Mouse (Mus musculus) splenic B cell, adult 2 months (primary cell): ENCODE results near the gene Klrb1.
A peak's percentile ranks its signal among the peaks of the same experiment; 100 is the strongest.
"Not testable (repeated sequence)": the region's sequence is repeated elsewhere in the genome, so short reads cannot be mapped to it uniquely, and the experiment has no call there.

Source experiments
- DNase-seq: peaks from one replicate; pipeline ENCODE4 v3.0.0-alpha.2; 2011; ENCODE audit warnings: low read depth, low spot score
- H3K27me3 ChIP-seq: 2 replicates; pipeline ENCODE4 v1.6.1; 2012; ENCODE audit warnings: mild to moderate bottlenecking, low read length, moderate library complexity, mixed read lengths; ENCODE audit not compliant: control insufficient read depth, poor library complexity, insufficient read depth, severe bottlenecking
- H3K36me3 ChIP-seq: 2 replicates; pipeline ENCODE4 v1.6.1; 2012; ENCODE audit warnings: mild to moderate bottlenecking, low read length, moderate library complexity, mixed read lengths; ENCODE audit not compliant: control insufficient read depth, poor library complexity, insufficient read depth, severe bottlenecking

The Klrb1 gene

DNA sequence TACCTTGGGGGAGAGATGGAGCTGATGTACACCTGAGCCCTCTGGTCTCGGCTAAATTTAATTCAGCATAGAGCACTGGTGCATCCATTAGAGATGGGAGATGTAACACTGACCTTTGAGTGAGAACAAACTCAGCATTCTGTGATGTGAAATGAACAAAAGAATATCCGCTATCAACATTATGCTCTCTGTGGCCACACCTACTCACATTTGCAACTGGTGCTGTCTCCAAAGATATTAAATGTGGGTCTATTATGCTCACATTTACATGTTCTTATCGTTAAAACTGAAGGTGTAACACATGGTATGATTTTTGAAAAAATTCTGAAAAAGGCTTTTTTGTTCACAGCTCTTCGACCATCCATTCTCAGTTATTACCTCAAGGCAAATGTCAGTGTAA is at the start of gene Klrb1:
Klrb1 (minus strand) TSS at position 101 of the 400 bp plus-strand sequence.
- DNase-seq, result no peak
- Histone ChIP-seq H3K36me3 (no peaks in the 10 kb centered on the region), H3K27me3 (no peaks in the 10 kb centered on the region)

DNA sequence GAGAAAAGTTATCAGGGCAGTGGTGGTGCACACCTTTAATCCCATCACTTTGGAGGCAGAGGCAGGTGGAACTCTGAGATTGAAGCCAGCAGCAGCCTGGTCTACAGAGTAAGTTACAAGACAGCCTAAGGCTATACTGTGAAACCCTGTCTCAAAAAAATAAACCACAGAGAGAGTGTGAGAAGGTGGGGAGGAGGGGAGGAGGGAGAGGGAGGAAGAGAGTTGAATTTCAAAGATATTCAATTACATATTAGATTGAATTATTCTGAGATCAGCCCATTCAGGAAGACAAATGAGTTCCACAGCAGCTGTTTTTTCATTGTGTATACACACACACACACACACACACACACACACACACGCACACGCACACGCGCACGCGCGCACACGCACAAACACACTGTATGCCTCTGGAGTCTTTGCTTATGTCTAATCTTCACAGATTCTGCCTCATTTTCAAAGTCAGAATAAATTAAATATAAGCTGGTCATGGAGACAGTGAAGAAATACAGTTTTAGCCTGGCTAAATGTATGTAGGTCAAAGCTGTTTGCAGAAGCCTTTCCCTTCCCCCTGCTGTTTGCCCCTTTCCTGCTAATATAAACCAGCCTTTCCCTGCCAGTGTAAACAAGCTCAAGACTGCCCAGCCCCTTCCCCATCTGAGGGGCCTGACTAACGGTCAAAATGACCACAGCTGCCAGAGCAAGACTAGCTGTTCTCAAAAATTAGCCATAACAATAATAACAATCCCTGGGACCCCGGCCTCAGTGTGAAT is 46.8 kb upstream of the Klrb1 start:
- DNase-seq, result no peak
- Histone ChIP-seq H3K27me3 (no peaks in the 10 kb centered on the region), H3K36me3 (no peaks in the 10 kb centered on the region)

- no peak for DNase-seq
- Histone ChIP-seq H3K36me3 (no peaks in the 10 kb centered on the region), H3K27me3 (no peaks in the 10 kb centered on the region)
These were observed 45.2 kb upstream of the Klrb1 start for GRCm38 (mm10) chr6:128768047-128768446.

DNA sequence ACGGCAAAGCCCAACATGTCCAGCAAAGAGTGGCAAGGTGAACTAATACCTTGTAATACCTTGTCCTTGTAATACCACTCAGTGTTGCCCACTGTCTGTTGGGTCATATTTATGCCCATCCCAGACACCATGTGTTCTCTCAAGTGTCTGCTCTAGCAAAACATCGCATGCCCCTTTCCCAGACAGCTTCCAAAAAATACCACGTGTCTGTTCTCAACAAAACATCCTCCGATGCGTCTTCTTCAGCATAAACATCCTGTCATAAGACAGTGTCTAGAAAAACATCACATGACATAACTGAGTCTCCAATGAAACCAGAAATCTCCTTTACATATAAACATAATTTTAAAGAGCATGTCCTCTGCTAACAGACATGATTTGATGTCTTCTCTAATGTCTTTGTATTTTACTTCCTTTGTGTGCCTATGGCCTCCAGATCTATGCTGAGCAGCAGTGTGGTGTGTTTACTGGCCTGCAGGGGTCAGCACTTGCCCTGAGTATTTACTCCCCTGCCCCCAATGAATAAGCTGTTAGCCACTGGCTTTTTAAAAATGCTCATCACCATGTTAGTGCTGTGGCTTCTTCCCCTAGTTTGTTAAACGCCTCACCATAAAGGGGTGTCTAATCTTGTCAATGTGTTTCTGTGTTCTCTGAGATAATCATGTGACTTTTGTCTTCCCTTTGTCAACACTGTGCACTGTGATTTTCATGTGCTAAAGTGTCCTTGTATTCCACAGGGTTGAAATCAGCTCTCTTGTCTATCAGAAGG is 43.8 kb upstream of the Klrb1 start:
- peak; percentile 88 for DNase-seq
- H3K36me3 ChIP-seq, H3K27me3 ChIP-seq: not testable (repeated sequence)

DNA sequence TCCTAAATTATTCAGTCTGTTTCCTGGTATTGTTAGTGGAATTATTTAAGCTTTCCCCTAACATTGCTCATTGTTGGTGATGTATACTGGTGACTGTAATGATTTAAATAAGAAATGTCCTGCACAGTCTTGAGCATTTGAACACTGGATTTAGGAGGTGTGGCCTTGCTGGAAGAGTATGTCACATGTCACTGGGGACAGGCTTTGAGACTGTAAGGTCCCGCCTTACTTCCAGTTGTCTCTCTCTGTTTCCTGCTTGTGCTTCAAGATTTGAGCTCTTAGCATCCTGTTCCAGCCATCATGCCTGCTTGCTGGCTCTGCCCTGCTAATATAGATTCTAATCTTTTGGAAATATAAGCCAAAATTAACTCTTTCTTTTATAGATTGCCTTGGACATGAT is 42.4 kb upstream of the Klrb1 start:
- no peak for DNase-seq
- Histone ChIP-seq H3K27me3 (no peaks in the 10 kb centered on the region), H3K36me3 (no peaks in the 10 kb centered on the region)

GRCm38 (mm10) chr6:128764598-128764997 is 41.7 kb upstream of the Klrb1 start:
- Histone ChIP-seq H3K36me3 (no peaks in the 10 kb centered on the region), H3K27me3 (no peaks in the 10 kb centered on the region)
- no peak for DNase-seq

DNA sequence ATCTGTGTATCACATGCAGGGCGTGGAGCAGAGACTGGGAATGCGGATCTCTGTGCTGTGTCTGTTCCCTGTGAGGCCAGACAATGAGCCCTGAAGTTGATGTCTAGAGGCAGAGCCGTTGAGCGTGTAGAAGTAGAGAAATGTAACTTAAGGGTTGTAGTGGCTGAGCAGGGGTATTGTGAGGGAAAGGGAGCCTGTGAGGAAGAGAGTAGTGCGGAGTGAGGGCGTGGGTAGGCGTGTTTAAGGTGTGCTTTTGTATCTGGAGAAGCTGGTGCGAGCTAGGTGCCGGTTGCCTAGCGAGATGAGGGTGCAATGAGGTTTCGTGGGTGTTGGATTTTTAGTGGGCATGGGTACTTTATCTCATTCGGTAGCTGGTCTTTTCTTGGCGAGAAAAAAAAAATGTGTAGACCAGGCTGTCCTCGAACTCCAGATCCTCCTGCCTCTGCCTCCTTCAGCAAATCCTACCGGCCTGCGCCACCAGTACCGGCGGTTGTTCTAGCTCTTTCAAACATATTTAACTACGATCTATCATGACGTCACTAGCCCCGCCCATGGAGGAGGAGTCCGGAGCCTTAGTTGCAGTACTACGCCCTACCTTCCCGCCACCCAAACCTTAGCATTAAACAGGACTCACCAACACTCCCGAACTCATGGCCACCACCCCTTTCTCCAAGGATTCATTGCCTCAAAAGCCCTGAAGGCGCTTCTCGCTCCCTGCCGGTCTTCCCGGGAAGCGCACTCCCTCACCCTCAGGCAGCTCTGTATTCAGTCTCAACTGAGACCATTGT is 41.1 kb upstream of the Klrb1 start:
- peak; percentile 97 for DNase-seq
- no peaks in the 10 kb centered on the region for H3K36me3 ChIP-seq
- H3K27me3 ChIP-seq, result no peaks in the 10 kb centered on the region

GRCm38 (mm10) chr6:128762892-128763670 is 40.2 kb upstream of the Klrb1 start:
- H3K27me3 ChIP-seq, DNase-seq, H3K36me3 ChIP-seq: not testable (repeated sequence)

DNA sequence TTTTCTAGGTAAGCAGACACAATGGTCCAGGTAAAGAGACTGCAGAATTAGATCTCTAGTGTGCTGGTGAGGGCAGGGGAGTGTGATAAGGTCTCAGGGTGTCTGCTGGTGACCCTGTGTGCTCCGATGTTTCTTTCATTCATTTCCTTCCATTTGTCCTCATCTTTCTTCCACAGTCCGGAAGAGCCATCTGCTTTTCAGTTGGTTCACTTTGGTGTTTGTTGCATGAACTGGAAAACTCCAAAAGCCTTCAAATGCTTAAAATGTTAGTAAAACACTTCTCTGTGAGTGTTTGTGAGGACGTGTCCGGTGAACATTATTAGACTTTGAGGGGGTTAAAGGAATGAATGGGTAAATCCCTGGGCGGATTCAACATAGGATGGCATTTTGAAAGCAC is 38.3 kb upstream of the Klrb1 start:
- no peak for DNase-seq
- no peaks in the 10 kb centered on the region for H3K36me3 ChIP-seq
- no peaks in the 10 kb centered on the region for H3K27me3 ChIP-seq

DNA sequence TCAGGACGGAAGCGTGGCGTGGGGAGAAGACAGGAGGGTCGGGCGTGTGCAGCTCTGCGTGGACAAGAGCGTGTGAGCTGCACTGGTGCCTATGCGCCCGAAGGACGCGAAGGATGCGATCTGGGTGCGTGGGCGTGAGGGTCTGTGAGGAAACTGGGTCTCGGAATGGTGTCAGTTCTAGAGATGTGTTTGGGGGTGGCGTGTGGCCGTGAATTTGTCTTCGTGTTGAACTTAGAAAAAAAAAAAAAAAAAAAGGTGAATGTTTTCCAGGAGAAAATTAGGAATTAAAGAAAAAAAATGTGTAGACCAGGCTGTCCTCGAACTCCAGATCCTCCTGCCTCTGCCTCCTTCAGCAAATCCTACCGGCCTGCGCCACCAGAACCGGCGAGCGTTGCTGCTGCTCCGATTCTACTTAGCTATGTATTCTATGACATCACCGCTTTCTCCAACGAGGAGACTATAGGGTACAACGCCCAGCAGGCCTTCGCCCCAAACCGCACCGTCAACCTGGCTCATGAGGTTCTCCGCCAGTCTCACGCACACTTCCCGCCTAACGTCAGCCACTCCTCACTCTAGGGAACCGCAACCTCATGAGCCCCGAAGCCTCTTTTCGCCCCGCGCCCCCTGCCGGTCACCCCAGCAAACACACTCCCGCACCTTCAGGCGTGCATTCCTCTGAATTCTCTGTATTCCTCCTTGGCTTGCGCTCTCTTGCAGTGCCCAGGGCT is 37.7 kb upstream of the Klrb1 start:
- not testable (repeated sequence) for H3K36me3 ChIP-seq, H3K27me3 ChIP-seq
- peak; percentile 93 for DNase-seq

- H3K36me3 ChIP-seq, H3K27me3 ChIP-seq: not testable (repeated sequence)
- peak; percentile 96 for DNase-seq
These were observed 37.2 kb upstream of the Klrb1 start for GRCm38 (mm10) chr6:128760016-128760415.

- DNase-seq, result no peak
- H3K36me3 ChIP-seq, result no peaks in the 10 kb centered on the region
- H3K27me3 ChIP-seq, result no peaks in the 10 kb centered on the region
These were observed 36.5 kb upstream of the Klrb1 start for GRCm38 (mm10) chr6:128759221-128759950.

GRCm38 (mm10) chr6:128755402-128755763 is 32.5 kb upstream of the Klrb1 start:
- not testable (repeated sequence) for DNase-seq, H3K27me3 ChIP-seq, H3K36me3 ChIP-seq
